15 mouse cellular contexts compared by ENCODE assay signal in the genomic region with DNA sequence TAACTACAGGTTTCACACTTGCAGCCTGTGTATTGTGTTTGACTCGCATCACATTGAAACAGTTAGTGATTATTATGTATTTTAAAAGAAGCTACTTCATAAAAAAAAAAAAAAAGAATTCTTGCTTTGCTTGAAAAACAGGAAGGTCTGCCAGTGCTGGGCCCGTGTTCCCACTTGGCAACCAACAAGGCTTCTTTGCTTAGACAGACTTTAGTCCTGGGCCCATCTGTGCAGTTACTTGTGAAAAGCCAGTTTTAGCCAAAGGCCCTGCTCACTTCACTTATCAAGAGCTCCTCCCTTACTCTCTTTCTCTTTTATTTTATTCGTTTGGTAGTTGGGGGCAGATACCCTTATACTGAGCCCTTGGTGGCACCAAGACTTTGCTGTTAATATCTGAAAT. TPM values are rescaled to one million over a fixed set of nuclear protein-coding genes. Genes with fewer than 3 reads are reported as not detected.
"Had no signal": no experiment of that assay in that cellular context is flagged by ENCODE, and none has a peak within 500 bp of the region (broad histone marks: within the 10 kb centered on the region; RNA-seq: fewer than 3 reads in every experiment).

No protein-coding gene starts in this region.

- DNase-seq: gastrocnemius, adult 2 months; gastrocnemius, postnatal 10 days; gastrocnemius, postnatal 25 days; heart, adult 18-20 months; heart, postnatal 14 days; heart, postnatal 36 days; kidney, adult 11 months; kidney, adult 2 months; kidney, adult 9 months; kidney, postnatal 14 days; kidney, postnatal 36 days; layer of hippocampus, adult 9-11 months; layer of hippocampus, postnatal 36 days; left cerebral cortex, postnatal 4 days had no signal

RNA-seq across cellular contexts. Expression of gene Syt17, which starts 36.1 kb away (rescaled TPM):
- polyA plus RNA-seq: liver, adult 2 months had no signal
